Mouse (Mus musculus) thymus, adult 2 months (tissue): Measurements from ENCODE around the gene Rarb.

Experiments
- CTCF ChIP-seq: fragments of 200-500 bp; IDR thresholded peaks from 2 replicates; pipeline ENCODE4 v1.5.1; 2012; ENCODE audit warnings: mild to moderate bottlenecking, control low read depth, low read length, moderate library complexity, borderline replicate concordance; ENCODE audit not compliant: control insufficient read depth, poor library complexity, insufficient read depth; ENCODE audit errors: extremely low read depth
- POLR2A ChIP-seq: fragments of 200-500 bp; IDR thresholded peaks from 2 replicates; pipeline ENCODE4 v1.6.1; 2012; ENCODE audit warnings: mild to moderate bottlenecking, low read length, control low read depth, moderate library complexity; ENCODE audit not compliant: control insufficient read depth, poor library complexity, insufficient read depth; ENCODE audit errors: extremely low read depth

DNA sequence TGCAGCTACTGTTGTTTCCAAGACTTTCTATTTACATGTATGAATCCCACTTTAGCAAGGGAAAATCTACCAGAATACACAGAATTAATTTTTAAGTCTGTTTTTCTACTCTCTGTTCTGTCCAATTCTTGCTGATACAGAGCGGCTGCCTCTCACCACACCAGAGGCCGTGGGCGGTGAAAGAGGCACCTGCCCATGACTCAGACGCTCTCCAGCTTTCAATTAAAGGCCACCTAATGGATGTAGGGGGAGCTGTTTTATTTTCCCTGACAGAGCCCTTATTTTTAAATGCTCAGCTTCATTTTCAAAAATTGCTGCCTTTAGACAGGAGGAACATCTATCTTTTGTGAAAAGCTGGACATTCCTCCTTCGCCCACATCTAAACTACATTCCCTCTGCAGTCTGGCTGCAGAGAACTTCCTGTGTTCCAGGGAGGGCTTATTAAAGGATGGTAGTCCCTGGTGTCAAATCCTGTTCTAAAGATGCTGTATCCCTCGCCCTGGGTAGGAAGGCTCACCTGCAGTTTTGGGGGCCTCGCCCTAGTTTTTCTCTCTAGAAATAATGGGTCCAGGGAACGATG is 299.3 kb downstream of the Rarb start:
- no peak for TF ChIP-seq CTCF
- no peak for TF ChIP-seq POLR2A
